Comparison of ENCODE assay signal across 8 mouse cellular contexts in genomic region chr11:3161370-3161769, GRCm38 (mm10). TPM values are rescaled to one million over a fixed set of nuclear protein-coding genes. Genes with fewer than 3 reads are reported as not detected.
A peak's percentile ranks its signal among the peaks of the same experiment; 100 is the strongest.
DNase-seq lines count a peak whose midpoint lies in the region; ATAC-seq lines count a peak whose summit lies in the region.
"Not testable (repeated sequence)": the region's sequence is repeated elsewhere in the genome, so short reads cannot be mapped to it uniquely, and the experiment has no call there.

No protein-coding gene starts in this region.

- DNase-seq in NIH3T3 (ENCODE audit: low read depth) = peak; percentile 72
- peak; percentile 44 to 49 for DNase-seq in cerebellum, postnatal 14 days
- DNase-seq in heart, adult 18-20 months = peak; percentile 67 to 75
- peak; percentile 75 to 76 for DNase-seq in kidney, adult 8-10 months
- DNase-seq in left cerebral cortex, postnatal 25 days (ENCODE audit: low spot score in 2 of 2) = peak; percentile 62 to 69
- peak; percentile 29 for DNase-seq in splenic B cell, adult 2 months (ENCODE audit: low read depth, low spot score)
- DNase-seq in yolk sac, embryonic 10.5 days (ENCODE audit: low spot score) = peak; percentile 90

- H3K36me3 ChIP-seq in splenic B cell, adult 2 months (ENCODE audit: control insufficient read depth, insufficient read depth, low read length, poor library complexity, severe bottlenecking) = not testable (repeated sequence)

- not testable (repeated sequence) for H3K27me3 ChIP-seq in splenic B cell, adult 2 months (ENCODE audit: control insufficient read depth, insufficient read depth, low read length, poor library complexity, severe bottlenecking)

- ATAC-seq in monocyte, adult 5-6 weeks (replicated peaks; ENCODE audit: insufficient number of reproducible peaks, low FRiP score, low TSS enrichment, poor library complexity, severe bottlenecking) = peak; percentile 3

- intact Hi-C loops in left cerebral cortex, postnatal 25 days (cut with DNase I) = not testable (repeated sequence)

RNA-seq across cellular contexts. Expression of gene Sfi1, which starts 31.9 kb away (rescaled TPM):
- 10 to 100 TPM; 17.3 to 20.5 TPM for total RNA-seq in heart, adult 18-20 months (2021)
- 10 to 100 TPM; 48.2 to 69.5 TPM for total RNA-seq in left cerebral cortex, postnatal 25 days (2021)
- 30.9 to 63.3 TPM (median 32.0 TPM) in 3 replicates for total RNA-seq in monocyte, adult 5-6 weeks (2017)

RNA-seq across cellular contexts. Expression of gene Eif4enif1, which starts 40.8 kb away (rescaled TPM):
- total RNA-seq in heart, adult 18-20 months (2021) = 10 to 100 TPM; 40.5 to 42.1 TPM
- 10 to 100 TPM; 68.7 to 71.5 TPM for total RNA-seq in left cerebral cortex, postnatal 25 days (2021)
- total RNA-seq in monocyte, adult 5-6 weeks (2017) = 63.9 to 84.5 TPM (median 83.3 TPM) in 3 replicates

Comparison
In these comparisons a context has a peak if more than half of its experiments do, and no peak if none do; other contexts are left out.
1. Peak in every context shown above with its lines: DNase-seq and ATAC-seq.
2. DNase-seq: peak in every context shown above with its lines; median percentile 90 in yolk sac, embryonic 10.5 days; 76 in kidney, adult 8-10 months; 72 in NIH3T3; 71 in heart, adult 18-20 months; 66 in left cerebral cortex, postnatal 25 days; 46 in cerebellum, postnatal 14 days; 29 in splenic B cell, adult 2 months.